Mouse (Mus musculus) stomach, embryonic 15.5 days (tissue): Measurements from ENCODE around the gene Pmvk. TPM values are rescaled to one million over a fixed set of nuclear protein-coding genes. Genes with fewer than 3 reads are reported as not detected.
A peak's percentile ranks its signal among the peaks of the same experiment; 100 is the strongest.

ENCODE experiments used
- ATAC-seq: fragments of 200-750 bp; cut with Nextera tagmentation; 2 replicates; pipeline ENCODE4 v1.8.0; 2017; ENCODE audit warnings: low read depth, moderate number of reproducible peaks, moderate TSS enrichment; ENCODE audit not compliant: insufficient read depth, low FRiP score
- H3K27ac ChIP-seq: fragments of 300-500 bp; sonication (generic); 2 replicates; pipeline ENCODE4 v1.5.1; 2015; ENCODE audit warnings: mild to moderate bottlenecking, inconsistent platforms
- H3K27me3 ChIP-seq: fragments of 300-500 bp; sonication (generic); replicated peaks from 2 replicates; pipeline ENCODE4 v1.6.1; 2015; ENCODE audit warnings: inconsistent platforms
- H3K36me3 ChIP-seq: fragments of 300-500 bp; sonication (generic); 2 replicates; pipeline ENCODE4 v1.6.1; 2015; ENCODE audit warnings: inconsistent platforms
- H3K4me1 ChIP-seq: fragments of 300-500 bp; sonication (generic); 2 replicates; pipeline ENCODE4 v1.6.1; 2015; ENCODE audit warnings: inconsistent platforms
- H3K4me2 ChIP-seq: fragments of 300-500 bp; sonication (generic); 2 replicates; pipeline ENCODE4 v1.6.1; 2015; ENCODE audit warnings: mild to moderate bottlenecking, inconsistent platforms
- H3K4me3 ChIP-seq: fragments of 300-500 bp; sonication (generic); replicated peaks from 2 replicates; pipeline ENCODE4 v1.5.1; 2015; ENCODE audit warnings: inconsistent platforms
- H3K9ac ChIP-seq: fragments of 300-500 bp; sonication (generic); 2 replicates; pipeline ENCODE4 v1.6.1; 2015; ENCODE audit warnings: inconsistent platforms
- H3K9me3 ChIP-seq: fragments of 300-500 bp; sonication (generic); 2 replicates; pipeline ENCODE4 v1.6.1; 2016; ENCODE audit warnings: inconsistent platforms
- WGBS: fragments of 180-500 bp; shearing (Covaris S2); methylation state at CpG from one replicate; pipeline ENCODE4 v1.1.7; 2015; 5-methylcytosine and 5-hydroxymethylcytosine counted together
- polyA plus RNA-seq: library from polyadenylated mRNA; unstranded; fragments of >200 nt; fragmentation: Nextera tagmentation; extraction: Ambion mirVana; gene quantifications from 2 replicates; pipeline ENCODE4 v1.2.1, GENCODE M21; 2015

Pmvk gene
- polyA plus RNA-seq, 1 experiment from 2014 or later, result 60.1 TPM

GRCm38 (mm10) chr3:89430171-89431159, 23.9 kb upstream of the Pmvk start, which contains the start of gene Pygo2:
TSS of gene Pygo2 (plus strand) at chr3:89430214.
- peaks cover 13% of the 10 kb centered on the region for H3K4me1 ChIP-seq
- 2% methylated on average over 65 of the region's 68 CpGs for WGBS
- peak within 1 kb of the TSS; percentile 98 for H3K4me3 ChIP-seq
- H3K4me2 ChIP-seq, result peak within 1 kb of the TSS; percentile 61
- ATAC-seq, result peak; percentile 99
- peaks cover 45% of the 10 kb centered on the region for H3K36me3 ChIP-seq
- peak within 1 kb of the TSS; percentile 92 for H3K27ac ChIP-seq
- H3K27me3 ChIP-seq, result no peaks in the 10 kb centered on the region
- H3K9me3 ChIP-seq, result no peaks in the 10 kb centered on the region
- H3K9ac ChIP-seq, result peak within 1 kb of the TSS; percentile 96

- H3K9ac ChIP-seq, result no peak overlapping the region
- 88% methylated on average over 8 of the region's 8 CpGs for WGBS
- ATAC-seq, result no peak
- no peaks in the 10 kb centered on the region for H3K9me3 ChIP-seq
- no peak overlapping the region for H3K4me3 ChIP-seq
- H3K4me1 ChIP-seq, result peaks cover 23% of the 10 kb centered on the region
- H3K4me2 ChIP-seq, result no peak overlapping the region
- H3K36me3 ChIP-seq, result peaks cover 27% of the 10 kb centered on the region
- no peak overlapping the region for H3K27ac ChIP-seq
- no peaks in the 10 kb centered on the region for H3K27me3 ChIP-seq
Measured at GRCm38 (mm10) chr3:89432606-89433005, 21.7 kb upstream of the Pmvk start.

GRCm38 (mm10) chr3:89434532-89434931, 19.8 kb upstream of the Pmvk start:
- H3K4me2 ChIP-seq, result no peak overlapping the region
- H3K27ac ChIP-seq, result no peak overlapping the region; the same call in 1 of the 2 replicates
- no peak for ATAC-seq
- 78% methylated on average over 11 of the region's 11 CpGs for WGBS
- no peaks in the 10 kb centered on the region for H3K27me3 ChIP-seq
- H3K4me3 ChIP-seq, result no peak overlapping the region
- H3K9ac ChIP-seq, result no peak overlapping the region
- H3K9me3 ChIP-seq, result no peaks in the 10 kb centered on the region
- peaks cover 23% of the 10 kb centered on the region for H3K4me1 ChIP-seq
- peaks cover 22% of the 10 kb centered on the region for H3K36me3 ChIP-seq

- peaks cover 22% of the 10 kb centered on the region for H3K36me3 ChIP-seq
- H3K4me1 ChIP-seq, result peaks cover 23% of the 10 kb centered on the region
- no peaks in the 10 kb centered on the region for H3K27me3 ChIP-seq
- no peak overlapping the region for H3K4me3 ChIP-seq
- no peaks in the 10 kb centered on the region for H3K9me3 ChIP-seq
- no peak overlapping the region for H3K9ac ChIP-seq
- no peak for ATAC-seq
- WGBS, result 63% methylated on average over 7 of the region's 7 CpGs
- no peak overlapping the region for H3K4me2 ChIP-seq
- no peak overlapping the region; the same call in 1 of the 2 replicates for H3K27ac ChIP-seq
Measured at GRCm38 (mm10) chr3:89435041-89435440, 19.3 kb upstream of the Pmvk start.

- H3K27me3 ChIP-seq, result no peaks in the 10 kb centered on the region
- no peaks in the 10 kb centered on the region for H3K9me3 ChIP-seq
- peak within 1 kb of the TSS; percentile 52 for H3K4me3 ChIP-seq
- H3K4me2 ChIP-seq, result peak within 1 kb of the TSS; percentile 69
- peak within 1 kb of the TSS; percentile 40 for H3K9ac ChIP-seq
- H3K36me3 ChIP-seq, result peaks cover 22% of the 10 kb centered on the region
- ATAC-seq, result peak; percentile 81
- H3K27ac ChIP-seq, result peak within 1 kb of the TSS; percentile 70
- H3K4me1 ChIP-seq, result peaks cover 18% of the 10 kb centered on the region
- 5% methylated on average over 16 of the region's 16 CpGs for WGBS
Measured at GRCm38 (mm10) chr3:89436176-89437113, 17.9 kb upstream of the Pmvk start, which contains the start of gene Pbxip1. TSS of gene Pbxip1 (plus strand) at chr3:89436706.

GRCm38 (mm10) chr3:89437269-89437668, 17.1 kb upstream of the Pmvk start:
- no peak for ATAC-seq
- H3K27ac ChIP-seq, result peak overlapping the region; percentile 70
- 23% methylated on average over 5 of the region's 5 CpGs for WGBS

GRCm38 (mm10) chr3:89440691-89441090, 13.7 kb upstream of the Pmvk start:
- Histone ChIP-seq H3K27me3 (no peaks in the 10 kb centered on the region), H3K9me3 (no peaks in the 10 kb centered on the region), H3K4me2 (no peak overlapping the region), H3K9ac (no peak overlapping the region), H3K4me3 (no peak overlapping the region), H3K4me1 (peaks cover 10% of the 10 kb centered on the region; the same call in 1 of the 2 replicates), H3K27ac (no peak overlapping the region), H3K36me3 (no peaks in the 10 kb centered on the region)
- WGBS, result 89% methylated on average over 2 of the region's 2 CpGs
- no peak for ATAC-seq

More at GRCm38 (mm10) chr3:89437269-89437668, 17.1 kb upstream of the Pmvk start:
- H3K36me3 ChIP-seq, result peaks cover 20% of the 10 kb centered on the region
- peak overlapping the region; percentile 69 for H3K4me2 ChIP-seq
- H3K9me3 ChIP-seq, result no peaks in the 10 kb centered on the region
- H3K4me3 ChIP-seq, result peak overlapping the region; percentile 52
- peak overlapping the region; percentile 40 for H3K9ac ChIP-seq
- H3K27me3 ChIP-seq, result no peaks in the 10 kb centered on the region
- peaks cover 12% of the 10 kb centered on the region; the same call in 1 of the 2 replicates for H3K4me1 ChIP-seq

- H3K36me3 ChIP-seq, result no peaks in the 10 kb centered on the region
- ATAC-seq, result peak; percentile 52; the same call in 1 of the 2 replicates
- WGBS, result 56% methylated on average over 13 of the region's 13 CpGs
- H3K4me3 ChIP-seq, result no peak overlapping the region
- H3K9ac ChIP-seq, result no peak overlapping the region
- H3K4me2 ChIP-seq, result no peak overlapping the region
- H3K27ac ChIP-seq, result no peak overlapping the region
- no peaks in the 10 kb centered on the region for H3K27me3 ChIP-seq
- 0 out of 2 replicates have a peak, but pooled peaks cover 10% of the 10 kb centered on the region for H3K4me1 ChIP-seq
- no peaks in the 10 kb centered on the region for H3K9me3 ChIP-seq
Measured at GRCm38 (mm10) chr3:89448720-89449537, 5.4 kb upstream of the Pmvk start.

- no peak overlapping the region for H3K4me2 ChIP-seq
- no peaks in the 10 kb centered on the region for H3K36me3 ChIP-seq
- H3K27ac ChIP-seq, result no peak overlapping the region
- H3K27me3 ChIP-seq, result no peaks in the 10 kb centered on the region
- H3K9me3 ChIP-seq, result no peaks in the 10 kb centered on the region
- peak; percentile 45; the same call in 1 of the 2 replicates for ATAC-seq
- H3K4me3 ChIP-seq, result no peak overlapping the region
- H3K9ac ChIP-seq, result no peak overlapping the region
- H3K4me1 ChIP-seq, result 0 out of 2 replicates have a peak, but pooled peaks cover 10% of the 10 kb centered on the region
- WGBS, result 48% methylated on average over 7 of the region's 7 CpGs
Measured at GRCm38 (mm10) chr3:89449541-89449940, 4.8 kb upstream of the Pmvk start.

- no peak overlapping the region for H3K4me3 ChIP-seq
- no peaks in the 10 kb centered on the region for H3K9me3 ChIP-seq
- no peak overlapping the region for H3K27ac ChIP-seq
- H3K36me3 ChIP-seq, result no peaks in the 10 kb centered on the region
- no peak for ATAC-seq
- H3K4me2 ChIP-seq, result no peak overlapping the region
- 75% methylated on average over 1 of the region's 1 CpGs for WGBS
- peaks cover 12% of the 10 kb centered on the region; the same call in 1 of the 2 replicates for H3K4me1 ChIP-seq
- H3K27me3 ChIP-seq, result no peaks in the 10 kb centered on the region
- no peak overlapping the region for H3K9ac ChIP-seq
Measured at GRCm38 (mm10) chr3:89451916-89452315, 2.4 kb upstream of the Pmvk start.
